Mouse (Mus musculus) intestine, embryonic 14.5 days (tissue): ENCODE measurements at regions not wholly inside any gene's neighbourhood (a gene's known extent, or its start where the extent isn't known, plus 50 kb on each side); places are given as distances from the start of the nearest gene placed in this dataset.
A peak's percentile ranks its signal among the peaks of the same experiment; 100 is the strongest.

Experiments
- ATAC-seq: fragments of 200-750 bp; cut with Nextera tagmentation; replicated peaks from 2 replicates; pipeline ENCODE4 v1.8.0; 2017; ENCODE audit warnings: low read depth, moderate number of reproducible peaks, moderate TSS enrichment, moderate library complexity; ENCODE audit not compliant: low FRiP score, low TSS enrichment
- DNase-seq: peaks from one replicate; pipeline ENCODE4 v3.0.0-alpha.2; 2018; ENCODE audit warnings: low spot score
- H3K27ac ChIP-seq: fragments of 300-500 bp; sonication (generic); 2 replicates; pipeline ENCODE4 v1.5.1; 2014; ENCODE audit warnings: low read depth, mild to moderate bottlenecking, control low read depth
- H3K27me3 ChIP-seq: fragments of 300-500 bp; sonication (generic); replicated peaks from 2 replicates; pipeline ENCODE4 v1.6.1; 2014; ENCODE audit warnings: low read length, control low read depth; ENCODE audit not compliant: control insufficient read depth, insufficient read depth
- H3K36me3 ChIP-seq: fragments of 300-500 bp; sonication (generic); 2 replicates; pipeline ENCODE4 v1.6.1; 2014; ENCODE audit warnings: low read length, control low read depth; ENCODE audit not compliant: control insufficient read depth, insufficient read depth
- H3K4me1 ChIP-seq: fragments of 300-500 bp; sonication (generic); replicated peaks from 2 replicates; pipeline ENCODE4 v1.6.1; 2014; ENCODE audit warnings: low read length, control low read depth, mixed read lengths; ENCODE audit not compliant: control insufficient read depth, insufficient read depth
- H3K4me2 ChIP-seq: fragments of 300-500 bp; sonication (generic); 2 replicates; pipeline ENCODE4 v1.6.1; 2014; ENCODE audit warnings: low read length
- H3K4me3 ChIP-seq: fragments of 300-500 bp; sonication (generic); 2 replicates; pipeline ENCODE4 v1.5.1; 2014; ENCODE audit warnings: low read depth, low read length, control low read depth, mixed read lengths
- H3K9ac ChIP-seq: fragments of 300-500 bp; sonication (generic); 2 replicates; pipeline ENCODE4 v1.6.1; 2014; ENCODE audit warnings: mild to moderate bottlenecking, low read length
- H3K9me3 ChIP-seq: fragments of 300-500 bp; sonication (generic); 2 replicates; pipeline ENCODE4 v1.6.1; 2016; ENCODE audit warnings: low read length, control low read depth; ENCODE audit not compliant: control insufficient read depth
- WGBS: fragments of 180-500 bp; shearing (Covaris S2); extraction: QIAGEN DNeasy Blood & Tissue Kit; methylation state at CpG from one replicate; pipeline ENCODE4 v1.1.7; 2014; 5-methylcytosine and 5-hydroxymethylcytosine counted together

GRCm38 (mm10) chr2:133020173-133020837, 74.6 kb upstream of the Fermt1 start:
- Histone ChIP-seq H3K36me3 (no peaks in the 10 kb centered on the region), H3K4me1 (no peaks in the 10 kb centered on the region), H3K4me2 (no peak overlapping the region), H3K27ac (no peak overlapping the region), H3K4me3 (no peak overlapping the region), H3K9ac (no peak overlapping the region), H3K9me3 (no peaks in the 10 kb centered on the region), H3K27me3 (no peaks in the 10 kb centered on the region)
- ATAC-seq (no peak), DNase-seq (peak; percentile 92)
- WGBS = 22% methylated on average over 11 of the region's 11 CpGs

GRCm38 (mm10) chr2:133021244-133021643, 75.5 kb upstream of the Fermt1 start:
- 80% methylated on average over 3 of the region's 3 CpGs for WGBS
- no peak overlapping the region for H3K27ac ChIP-seq
- H3K27me3 ChIP-seq = no peaks in the 10 kb centered on the region
- H3K9ac ChIP-seq = no peak overlapping the region
- H3K36me3 ChIP-seq = no peaks in the 10 kb centered on the region
- H3K4me1 ChIP-seq = no peaks in the 10 kb centered on the region
- no peak overlapping the region for H3K4me3 ChIP-seq
- DNase-seq (no peak), ATAC-seq (no peak)
- H3K4me2 ChIP-seq = no peak overlapping the region
- H3K9me3 ChIP-seq = no peaks in the 10 kb centered on the region

- no peak for DNase-seq
- H3K27ac ChIP-seq = no peak overlapping the region
- no peak overlapping the region for H3K9ac ChIP-seq
- WGBS = 85% methylated on average over 2 of the region's 2 CpGs
- H3K4me1 ChIP-seq = no peaks in the 10 kb centered on the region
- H3K27me3 ChIP-seq = no peaks in the 10 kb centered on the region
- no peak overlapping the region for H3K4me3 ChIP-seq
- no peak for ATAC-seq
- no peak overlapping the region for H3K4me2 ChIP-seq
- H3K36me3 ChIP-seq = no peaks in the 10 kb centered on the region
- no peaks in the 10 kb centered on the region for H3K9me3 ChIP-seq
These were observed 81.3 kb upstream of the Fermt1 start for GRCm38 (mm10) chr2:133027038-133027437.

GRCm38 (mm10) chr2:133035421-133035820, 89.7 kb upstream of the Fermt1 start:
- no peaks in the 10 kb centered on the region for H3K9me3 ChIP-seq
- no peaks in the 10 kb centered on the region for H3K27me3 ChIP-seq
- H3K4me2 ChIP-seq = no peak overlapping the region
- no peaks in the 10 kb centered on the region for H3K36me3 ChIP-seq
- H3K27ac ChIP-seq = no peak overlapping the region
- DNase-seq (no peak), ATAC-seq (no peak)
- 65% methylated on average over 3 of the region's 3 CpGs for WGBS
- no peaks in the 10 kb centered on the region for H3K4me1 ChIP-seq
- no peak overlapping the region for H3K9ac ChIP-seq
- H3K4me3 ChIP-seq = no peak overlapping the region

GRCm38 (mm10) chr2:133040708-133041107, 95.0 kb upstream of the Fermt1 start:
- no peaks in the 10 kb centered on the region for H3K36me3 ChIP-seq
- H3K9ac ChIP-seq = no peak overlapping the region
- no peak for ATAC-seq
- DNase-seq = no peak
- no peaks in the 10 kb centered on the region for H3K9me3 ChIP-seq
- no peak overlapping the region for H3K4me3 ChIP-seq
- no peak overlapping the region for H3K27ac ChIP-seq
- H3K4me2 ChIP-seq = no peak overlapping the region
- H3K4me1 ChIP-seq = no peaks in the 10 kb centered on the region
- H3K27me3 ChIP-seq = no peaks in the 10 kb centered on the region
- WGBS = 90% methylated on average over 1 of the region's 1 CpGs

GRCm38 (mm10) chr2:133077698-133078356, 132.1 kb upstream of the Fermt1 start:
- Histone ChIP-seq H3K4me2 (no peak overlapping the region), H3K27me3 (no peaks in the 10 kb centered on the region), H3K36me3 (no peaks in the 10 kb centered on the region), H3K9ac (no peak overlapping the region), H3K4me3 (no peak overlapping the region), H3K27ac (no peak overlapping the region), H3K9me3 (no peaks in the 10 kb centered on the region), H3K4me1 (no peaks in the 10 kb centered on the region)
- ATAC-seq = no peak
- DNase-seq = no peak
- 84% methylated on average over 11 of the region's 11 CpGs for WGBS

GRCm38 (mm10) chr2:133090976-133091375, 145.3 kb upstream of the Fermt1 start:
- Histone ChIP-seq H3K27me3 (no peaks in the 10 kb centered on the region), H3K27ac (no peak overlapping the region), H3K4me2 (no peak overlapping the region), H3K9me3 (no peaks in the 10 kb centered on the region), H3K36me3 (no peaks in the 10 kb centered on the region), H3K4me3 (no peak overlapping the region), H3K4me1 (no peaks in the 10 kb centered on the region), H3K9ac (no peak overlapping the region)
- ATAC-seq = no peak
- 80% methylated on average over 7 of the region's 7 CpGs for WGBS
- DNase-seq = no peak

GRCm38 (mm10) chr2:133113642-133114041, 167.9 kb upstream of the Fermt1 start:
- H3K4me3 ChIP-seq = no peak overlapping the region
- H3K27me3 ChIP-seq = no peaks in the 10 kb centered on the region
- H3K9ac ChIP-seq = no peak overlapping the region
- WGBS = 25% methylated on average over 10 of the region's 10 CpGs
- H3K4me1 ChIP-seq = no peaks in the 10 kb centered on the region
- no peak overlapping the region; the same call in 1 of the 2 replicates for H3K4me2 ChIP-seq
- DNase-seq (peak; percentile 82), ATAC-seq (no peak)
- no peak overlapping the region for H3K27ac ChIP-seq
- H3K9me3 ChIP-seq = no peaks in the 10 kb centered on the region
- no peaks in the 10 kb centered on the region for H3K36me3 ChIP-seq

GRCm38 (mm10) chr2:133118651-133119050, 172.9 kb upstream of the Fermt1 start:
- no peaks in the 10 kb centered on the region for H3K9me3 ChIP-seq
- no peak overlapping the region for H3K27ac ChIP-seq
- no peak for ATAC-seq
- no peaks in the 10 kb centered on the region for H3K4me1 ChIP-seq
- H3K4me3 ChIP-seq = no peak overlapping the region
- DNase-seq = no peak
- no peak overlapping the region for H3K4me2 ChIP-seq
- no peaks in the 10 kb centered on the region for H3K36me3 ChIP-seq
- H3K9ac ChIP-seq = no peak overlapping the region
- WGBS = 90% methylated on average over 14 of the region's 14 CpGs
- H3K27me3 ChIP-seq = no peaks in the 10 kb centered on the region
